Mouse (Mus musculus): ENCODE measurements around the gene Mpnd. TPM values are rescaled to one million over a fixed set of nuclear protein-coding genes. Genes with fewer than 3 reads are reported as not detected.

Mpnd gene
- total and polyA plus RNA-seq, 2 experiments from 2014 or later = 91.6 to 293 TPM

DNA sequence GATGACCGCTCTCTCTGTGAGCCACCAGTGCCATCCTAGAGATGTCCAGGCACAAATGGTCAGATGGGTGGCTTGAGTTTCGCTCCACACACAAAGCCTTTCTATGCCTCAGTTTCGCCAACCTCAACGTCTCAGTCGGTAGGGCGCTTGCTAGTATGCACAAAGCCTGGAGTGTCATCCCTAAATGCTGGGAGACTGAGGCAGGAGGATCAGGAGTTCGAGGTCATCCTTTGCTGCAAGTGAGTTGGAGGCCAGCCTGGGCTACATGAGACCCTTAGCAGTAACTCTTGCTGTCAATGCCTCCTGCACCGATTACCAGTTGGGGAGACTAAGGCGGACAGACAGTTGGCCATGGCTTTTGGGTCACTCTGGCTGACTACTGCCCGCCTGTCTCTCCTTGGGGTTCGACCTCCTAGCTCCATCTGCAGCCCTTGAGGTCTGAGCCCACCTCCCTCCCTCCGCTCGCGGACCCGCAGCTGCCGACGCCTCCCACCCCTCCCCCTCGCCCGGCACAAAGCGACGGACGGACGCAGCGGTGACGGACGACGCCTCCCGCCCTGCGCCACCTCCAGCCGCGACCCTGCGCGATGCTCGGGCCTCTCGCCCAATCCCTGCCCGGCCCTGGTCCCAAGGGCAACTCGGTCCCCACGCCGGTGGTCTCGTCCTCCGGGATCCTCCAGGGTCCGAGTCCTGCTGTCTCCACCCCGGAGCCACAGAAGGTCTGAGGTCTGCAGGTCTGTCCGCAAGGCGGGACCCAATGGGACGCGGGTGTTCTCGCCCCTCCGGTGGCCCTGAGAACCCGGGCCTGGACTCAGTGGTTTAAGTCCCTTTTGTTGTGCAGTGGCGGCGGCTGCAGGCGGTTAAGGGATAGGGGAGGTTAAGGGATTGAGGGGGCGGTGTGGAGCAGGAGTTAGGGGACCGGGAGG, 35.3 kb upstream of the Mpnd start, which contains the start of gene Shd:
TSS of gene Shd (plus strand) at position 502 of the 926 bp plus-strand sequence.
- H3K4me1 ChIP-seq (ENCODE audit: insufficient read depth, low read length) = 0 out of 2 replicates have a peak, but pooled peaks cover 7% of the 10 kb centered on the region
- H3K27ac ChIP-seq (ENCODE audit: low read depth, low read length) = peak within 1 kb of the TSS; percentile 81
- WGBS = 8% methylated on average over 49 of the region's 55 CpGs
- H3K36me3 ChIP-seq (ENCODE audit: insufficient read depth, low read length) = peaks cover 25% of the 10 kb centered on the region; the same call in 1 of the 2 replicates
- no peaks in the 10 kb centered on the region for H3K9me3 ChIP-seq (ENCODE audit: low read length)
- TF ChIP-seq CTCF (IDR thresholded peaks at IDR 0.05) = peak; percentile 9
- H3K9ac ChIP-seq (replicated peaks; ENCODE audit: low read length, poor library complexity, severe bottlenecking) = peak within 1 kb of the TSS; percentile 87
- H3K4me3 ChIP-seq (ENCODE audit: low read depth, low read length) = peak within 1 kb of the TSS; percentile 66
- peak within 1 kb of the TSS; percentile 93 for H3K4me2 ChIP-seq (ENCODE audit: low read depth, low read length, poor library complexity, severe bottlenecking)
- no peaks in the 10 kb centered on the region for H3K27me3 ChIP-seq (ENCODE audit: insufficient read depth, low read length)
- peak; percentile 68 for ATAC-seq (ENCODE audit: low FRiP score)
- peak; percentile 64 for DNase-seq (ENCODE audit: low spot score)

DNA sequence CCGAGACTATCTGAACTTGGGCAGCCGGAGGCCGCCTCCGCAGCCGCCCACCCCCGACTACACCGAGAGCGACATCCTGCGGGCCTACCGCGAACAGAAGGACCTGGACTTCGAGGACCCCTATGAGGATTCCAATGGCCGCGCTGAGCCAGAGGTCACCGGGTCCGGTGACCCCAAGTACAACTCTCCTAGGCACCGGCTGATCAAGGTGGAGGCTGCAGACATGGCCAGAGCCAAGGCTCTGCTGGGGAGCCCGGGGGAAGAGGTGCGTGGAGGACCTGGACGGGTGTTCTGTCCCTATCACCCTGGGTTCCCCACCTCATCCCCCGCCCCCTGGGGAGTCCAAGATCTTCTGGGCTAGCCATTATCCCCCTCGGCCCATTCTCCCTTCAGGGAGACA, 34.1 kb upstream of the Mpnd start:
- WGBS = 21% methylated on average over 22 of the region's 22 CpGs
- Histone ChIP-seq H3K4me2 (ENCODE audit: low read depth, low read length, poor library complexity, severe bottlenecking) (peak overlapping the region; percentile 93), H3K36me3 (ENCODE audit: insufficient read depth, low read length) (peaks cover 27% of the 10 kb centered on the region; the same call in 1 of the 2 replicates), H3K9me3 (ENCODE audit: low read length) (no peaks in the 10 kb centered on the region), H3K9ac (replicated peaks; ENCODE audit: low read length, poor library complexity, severe bottlenecking) (peak overlapping the region; percentile 87), H3K4me3 (ENCODE audit: low read depth, low read length) (peak overlapping the region; percentile 66), H3K27ac (ENCODE audit: low read depth, low read length) (peak overlapping the region; percentile 12; the same call in 1 of the 2 replicates), H3K27me3 (ENCODE audit: insufficient read depth, low read length) (no peaks in the 10 kb centered on the region), H3K4me1 (ENCODE audit: insufficient read depth, low read length) (0 out of 2 replicates have a peak, but pooled peaks cover 7% of the 10 kb centered on the region)
- no peak for TF ChIP-seq CTCF (IDR thresholded peaks at IDR 0.05)
- no peak for DNase-seq (ENCODE audit: low spot score)
- ATAC-seq (ENCODE audit: low FRiP score) = no peak

DNA sequence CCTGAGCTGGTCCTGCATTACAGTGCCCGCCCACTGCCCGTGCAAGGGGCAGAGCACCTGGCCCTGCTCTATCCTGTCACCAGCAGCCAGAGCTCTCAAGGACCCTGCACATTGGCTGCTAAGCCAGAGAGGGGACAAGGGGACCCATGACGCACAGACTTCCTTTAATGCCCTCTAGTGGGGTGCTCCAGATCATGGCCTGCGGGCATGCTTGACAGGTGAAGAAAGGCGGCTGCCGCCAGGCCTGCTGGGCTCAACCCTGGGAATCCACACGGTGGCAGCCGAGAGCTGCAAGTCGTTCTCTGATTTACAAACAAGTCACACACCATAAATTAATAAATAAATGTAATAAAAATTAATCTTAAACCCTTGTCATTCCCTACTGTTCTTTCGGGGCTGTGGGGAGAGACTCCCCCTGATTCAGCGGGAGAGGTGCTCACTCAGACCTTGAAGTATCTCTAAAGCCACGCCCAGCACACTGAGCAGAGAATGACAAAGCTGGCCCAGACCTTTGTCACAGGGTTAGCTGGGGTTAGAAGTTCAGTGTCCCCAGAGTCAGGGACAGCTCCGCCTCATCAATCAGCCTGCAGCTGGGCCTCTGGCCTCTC, 29.2 kb upstream of the Mpnd start:
- no peak overlapping the region for H3K4me2 ChIP-seq (ENCODE audit: low read depth, low read length, poor library complexity, severe bottlenecking)
- peak overlapping the region; percentile 18; the same call in 1 of the 2 replicates for H3K27ac ChIP-seq (ENCODE audit: low read depth, low read length)
- peak; percentile 88 for TF ChIP-seq CTCF (IDR thresholded peaks at IDR 0.05)
- DNase-seq (ENCODE audit: low spot score) (peak; percentile 89), ATAC-seq (ENCODE audit: low FRiP score) (peak; percentile 81)
- H3K4me3 ChIP-seq (ENCODE audit: low read depth, low read length) = no peak overlapping the region
- H3K36me3 ChIP-seq (ENCODE audit: insufficient read depth, low read length) = peaks cover 23% of the 10 kb centered on the region; the same call in 1 of the 2 replicates
- no peaks in the 10 kb centered on the region for H3K27me3 ChIP-seq (ENCODE audit: insufficient read depth, low read length)
- no peaks in the 10 kb centered on the region for H3K9me3 ChIP-seq (ENCODE audit: low read length)
- no peak overlapping the region; the same call in 1 of the 2 replicates for H3K9ac ChIP-seq (replicated peaks; ENCODE audit: low read length, poor library complexity, severe bottlenecking)
- 19% methylated on average over 13 of the region's 13 CpGs for WGBS
- no peaks in the 10 kb centered on the region for H3K4me1 ChIP-seq (ENCODE audit: insufficient read depth, low read length)

DNA sequence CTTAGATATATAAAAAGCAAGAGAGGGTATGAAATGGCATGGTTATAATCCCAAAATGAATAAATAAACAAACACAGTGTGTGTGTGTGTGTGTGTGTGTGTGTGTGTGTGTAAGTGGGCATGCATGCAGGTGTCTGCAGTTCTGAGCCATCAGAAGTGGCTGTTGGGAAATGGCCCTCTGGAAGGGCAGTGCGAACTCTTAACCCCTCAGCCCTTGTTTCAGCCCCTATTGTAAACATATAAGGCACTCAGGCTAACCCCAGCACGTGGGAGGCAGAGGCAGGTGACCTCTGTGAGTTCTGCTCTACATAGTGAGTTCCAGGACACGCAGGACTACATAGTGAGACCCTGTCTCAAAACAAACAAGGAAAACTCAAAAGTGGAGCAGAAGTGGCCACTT, 28.2 kb upstream of the Mpnd start:
- Histone ChIP-seq H3K4me2 (ENCODE audit: low read depth, low read length, poor library complexity, severe bottlenecking) (no peak overlapping the region), H3K4me1 (ENCODE audit: insufficient read depth, low read length) (no peaks in the 10 kb centered on the region), H3K27me3 (ENCODE audit: insufficient read depth, low read length) (no peaks in the 10 kb centered on the region), H3K9me3 (ENCODE audit: low read length) (no peaks in the 10 kb centered on the region), H3K9ac (replicated peaks; ENCODE audit: low read length, poor library complexity, severe bottlenecking) (no peak overlapping the region), H3K36me3 (ENCODE audit: insufficient read depth, low read length) (peaks cover 23% of the 10 kb centered on the region; the same call in 1 of the 2 replicates), H3K27ac (ENCODE audit: low read depth, low read length) (no peak overlapping the region), H3K4me3 (ENCODE audit: low read depth, low read length) (no peak overlapping the region)
- no peak for TF ChIP-seq CTCF (IDR thresholded peaks at IDR 0.05)
- 63% methylated on average over 3 of the region's 3 CpGs for WGBS
- no peak for DNase-seq (ENCODE audit: low spot score)
- no peak for ATAC-seq (ENCODE audit: low FRiP score)

DNA sequence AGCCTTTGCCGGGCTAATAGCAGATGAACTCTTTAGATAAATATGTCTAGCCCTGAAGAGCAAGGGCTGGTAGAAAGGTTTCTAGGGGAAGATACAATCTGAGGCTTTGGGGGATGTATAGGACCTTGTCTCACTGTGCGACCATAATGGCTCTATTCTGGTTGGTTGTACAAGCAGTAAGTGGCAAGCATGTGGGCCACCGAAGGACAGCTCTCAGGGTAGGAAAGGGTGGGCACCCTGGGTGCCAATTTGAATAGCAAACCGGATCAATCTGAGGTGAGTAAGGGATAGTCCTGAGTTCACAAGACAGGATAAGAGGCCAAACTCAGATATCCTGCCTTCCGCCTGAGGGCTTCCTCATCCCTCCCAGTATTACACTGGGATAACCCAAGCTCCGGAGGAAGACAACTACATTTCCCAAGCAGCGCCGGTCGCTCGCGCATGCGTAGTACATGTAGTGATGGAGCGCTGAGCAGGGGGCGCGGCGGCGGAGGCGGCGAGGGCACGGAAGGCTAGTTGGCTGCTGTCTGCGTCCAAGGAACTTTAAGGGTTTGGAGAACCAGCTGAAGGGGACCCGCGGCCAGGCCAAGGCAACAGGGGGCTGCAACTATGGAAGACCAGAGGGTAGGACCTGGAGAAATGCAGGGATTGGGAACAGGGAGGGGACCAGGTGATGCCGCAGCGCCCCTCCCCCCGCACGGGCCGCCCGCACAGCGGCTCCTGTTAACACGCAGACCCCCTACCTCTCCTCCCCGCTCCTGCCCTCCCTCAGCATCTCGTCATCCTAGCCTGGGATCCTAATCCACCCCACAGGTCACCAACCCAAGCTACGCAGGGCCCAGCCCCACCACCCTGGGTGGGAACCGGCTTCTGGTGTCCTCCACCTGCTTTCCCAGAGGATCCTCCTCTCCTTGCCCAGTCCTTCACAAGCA, 19.2 kb upstream of the Mpnd start, which contains the start of gene Fsd1:
TSS of gene Fsd1 (plus strand) at position 480 of the 932 bp plus-strand sequence.
- peak; percentile 84 for ATAC-seq (ENCODE audit: low FRiP score)
- Histone ChIP-seq H3K36me3 (ENCODE audit: insufficient read depth, low read length) (peaks cover 20% of the 10 kb centered on the region), H3K9me3 (ENCODE audit: low read length) (no peaks in the 10 kb centered on the region), H3K4me1 (ENCODE audit: insufficient read depth, low read length) (peaks cover 7% of the 10 kb centered on the region), H3K4me3 (ENCODE audit: low read depth, low read length) (peak within 1 kb of the TSS; percentile 50), H3K27ac (ENCODE audit: low read depth, low read length) (peak within 1 kb of the TSS; percentile 44), H3K9ac (replicated peaks; ENCODE audit: low read length, poor library complexity, severe bottlenecking) (peak within 1 kb of the TSS; percentile 64), H3K4me2 (ENCODE audit: low read depth, low read length, poor library complexity, severe bottlenecking) (peak within 1 kb of the TSS; percentile 79), H3K27me3 (ENCODE audit: insufficient read depth, low read length) (no peaks in the 10 kb centered on the region)
- peak; percentile 90 for DNase-seq (ENCODE audit: low spot score)
- WGBS = 9% methylated on average over 29 of the region's 35 CpGs
- TF ChIP-seq CTCF (IDR thresholded peaks at IDR 0.05) = peak; percentile 17; the same call in 1 of the 2 replicates
